Mouse (Mus musculus): ENCODE measurements around the gene 1700001C02Rik. TPM values are rescaled to one million over a fixed set of nuclear protein-coding genes. Genes with fewer than 3 reads are reported as not detected.

1700001C02Rik gene
- polyA plus RNA-seq, 1 experiment from 2014 or later: 0.70 TPM

- H3K27me3 ChIP-seq (ENCODE audit: control insufficient read depth, insufficient read depth, low read length): no peaks in the 10 kb centered on the region
- WGBS: 68% methylated on average over 6 of the region's 6 CpGs
- no peaks in the 10 kb centered on the region for H3K36me3 ChIP-seq (ENCODE audit: control insufficient read depth, insufficient read depth, low read length)
- no peak overlapping the region for H3K27ac ChIP-seq (ENCODE audit: low read depth, low read length)
- H3K9me3 ChIP-seq (ENCODE audit: control insufficient read depth, low read length): no peaks in the 10 kb centered on the region
- no peaks in the 10 kb centered on the region for H3K4me1 ChIP-seq (ENCODE audit: control insufficient read depth, insufficient read depth, low read length)
- no peak overlapping the region for H3K4me2 ChIP-seq (ENCODE audit: low read depth, low read length)
- H3K4me3 ChIP-seq (ENCODE audit: low read depth, low read length): no peak overlapping the region
- ATAC-seq (ENCODE audit: low read depth): no peak
- H3K9ac ChIP-seq (replicated peaks; ENCODE audit: low read depth, low read length): no peak overlapping the region
Measured at GRCm38 (mm10) chr5:30456056-30456455, 9.8 kb upstream of the 1700001C02Rik start.

- no peaks in the 10 kb centered on the region for H3K27me3 ChIP-seq (ENCODE audit: control insufficient read depth, insufficient read depth, low read length)
- H3K4me1 ChIP-seq (ENCODE audit: control insufficient read depth, insufficient read depth, low read length): 0 out of 2 replicates have a peak, but pooled peaks cover 2% of the 10 kb centered on the region
- H3K9ac ChIP-seq (replicated peaks; ENCODE audit: low read depth, low read length): no peak overlapping the region
- no peaks in the 10 kb centered on the region for H3K9me3 ChIP-seq (ENCODE audit: control insufficient read depth, low read length)
- no peak for ATAC-seq (ENCODE audit: low read depth)
- no peak overlapping the region for H3K4me2 ChIP-seq (ENCODE audit: low read depth, low read length)
- H3K27ac ChIP-seq (ENCODE audit: low read depth, low read length): no peak overlapping the region
- H3K36me3 ChIP-seq (ENCODE audit: control insufficient read depth, insufficient read depth, low read length): no peaks in the 10 kb centered on the region
- H3K4me3 ChIP-seq (ENCODE audit: low read depth, low read length): no peak overlapping the region
- WGBS: 45% methylated on average over 4 of the region's 4 CpGs
Measured at GRCm38 (mm10) chr5:30460155-30460554, 5.7 kb upstream of the 1700001C02Rik start.

GRCm38 (mm10) chr5:30461821-30462220 is 4.0 kb upstream of the 1700001C02Rik start, which contains the start of gene Otof:
Gene Otof (minus strand): TSS chr5:30461932.
- Histone ChIP-seq H3K9me3 (ENCODE audit: control insufficient read depth, low read length) (no peaks in the 10 kb centered on the region), H3K9ac (replicated peaks; ENCODE audit: low read depth, low read length) (no peak within 1 kb of the TSS), H3K27me3 (ENCODE audit: control insufficient read depth, insufficient read depth, low read length) (no peaks in the 10 kb centered on the region), H3K4me3 (ENCODE audit: low read depth, low read length) (no peak within 1 kb of the TSS), H3K36me3 (ENCODE audit: control insufficient read depth, insufficient read depth, low read length) (no peaks in the 10 kb centered on the region), H3K4me2 (ENCODE audit: low read depth, low read length) (peak within 1 kb of the TSS; percentile 29; the same call in 1 of the 2 replicates), H3K27ac (ENCODE audit: low read depth, low read length) (no peak within 1 kb of the TSS), H3K4me1 (ENCODE audit: control insufficient read depth, insufficient read depth, low read length) (peaks cover 11% of the 10 kb centered on the region)
- peak; percentile 68 for ATAC-seq (ENCODE audit: low read depth)
- 28% methylated on average over 12 of the region's 12 CpGs for WGBS

DNA sequence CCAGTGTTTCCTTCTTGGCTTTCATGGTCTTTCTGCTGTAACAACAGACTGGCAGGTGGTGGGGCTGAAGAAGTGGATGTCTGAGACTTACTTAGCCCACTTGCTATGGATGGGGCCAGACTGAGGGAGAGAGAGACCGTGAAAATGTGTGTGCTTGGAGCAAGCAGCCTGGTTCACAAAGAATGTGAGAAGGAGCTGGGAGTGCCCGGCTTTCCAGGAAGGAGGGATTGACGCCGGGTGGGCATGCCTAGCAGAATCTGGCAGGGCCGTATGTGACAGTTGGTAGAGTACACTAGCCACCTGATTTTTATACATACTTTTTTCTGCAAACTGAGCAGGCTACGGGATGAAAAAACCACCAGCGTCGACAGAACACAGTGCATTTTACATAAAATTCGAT is 468 bp downstream of the 1700001C02Rik start:
- Histone ChIP-seq H3K9me3 (ENCODE audit: control insufficient read depth, low read length) (no peaks in the 10 kb centered on the region), H3K27ac (ENCODE audit: low read depth, low read length) (no peak overlapping the region), H3K36me3 (ENCODE audit: control insufficient read depth, insufficient read depth, low read length) (no peaks in the 10 kb centered on the region), H3K4me3 (ENCODE audit: low read depth, low read length) (peak overlapping the region; percentile 20), H3K4me1 (ENCODE audit: control insufficient read depth, insufficient read depth, low read length) (peaks cover 11% of the 10 kb centered on the region), H3K9ac (replicated peaks; ENCODE audit: low read depth, low read length) (0 out of 2 replicates have a peak overlapping the region, but pooled peaks have one; percentile 17), H3K4me2 (ENCODE audit: low read depth, low read length) (peak overlapping the region; percentile 48), H3K27me3 (ENCODE audit: control insufficient read depth, insufficient read depth, low read length) (no peaks in the 10 kb centered on the region)
- ATAC-seq (ENCODE audit: low read depth): peak; percentile 5; the same call in 1 of the 2 replicates
- 36% methylated on average over 9 of the region's 9 CpGs for WGBS

DNA sequence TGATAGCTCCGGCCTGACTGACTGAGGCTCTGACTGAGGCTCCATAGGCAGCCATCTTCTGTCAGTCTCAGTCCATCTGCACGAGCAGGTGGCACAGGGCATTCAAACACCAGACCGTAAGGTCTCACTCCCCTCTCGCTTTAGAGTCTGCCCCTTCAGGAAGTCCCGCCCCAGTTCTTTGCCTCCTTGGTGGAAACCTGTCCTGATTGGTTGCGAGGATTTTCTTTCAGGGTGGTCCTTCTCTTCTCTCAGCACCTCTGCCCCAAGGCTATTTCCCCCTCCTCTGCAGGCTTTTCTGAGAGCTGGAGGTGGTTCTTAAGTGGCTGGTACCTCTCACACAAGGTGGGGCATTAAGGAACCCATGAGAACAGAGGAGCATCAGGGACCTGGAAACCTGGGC is 4.6 kb downstream of the 1700001C02Rik start:
- H3K36me3 ChIP-seq (ENCODE audit: control insufficient read depth, insufficient read depth, low read length): no peaks in the 10 kb centered on the region
- H3K27me3 ChIP-seq (ENCODE audit: control insufficient read depth, insufficient read depth, low read length): no peaks in the 10 kb centered on the region
- no peak overlapping the region for H3K9ac ChIP-seq (replicated peaks; ENCODE audit: low read depth, low read length)
- peaks cover 9% of the 10 kb centered on the region for H3K4me1 ChIP-seq (ENCODE audit: control insufficient read depth, insufficient read depth, low read length)
- WGBS: 54% methylated on average over 6 of the region's 6 CpGs
- H3K9me3 ChIP-seq (ENCODE audit: control insufficient read depth, low read length): no peaks in the 10 kb centered on the region
- H3K27ac ChIP-seq (ENCODE audit: low read depth, low read length): no peak overlapping the region
- ATAC-seq (ENCODE audit: low read depth): no peak
- no peak overlapping the region for H3K4me3 ChIP-seq (ENCODE audit: low read depth, low read length)
- no peak overlapping the region for H3K4me2 ChIP-seq (ENCODE audit: low read depth, low read length)

- Histone ChIP-seq H3K27ac (ENCODE audit: low read depth, low read length) (no peak overlapping the region), H3K9ac (replicated peaks; ENCODE audit: low read depth, low read length) (no peak overlapping the region), H3K4me2 (ENCODE audit: low read depth, low read length) (no peak overlapping the region), H3K27me3 (ENCODE audit: control insufficient read depth, insufficient read depth, low read length) (no peaks in the 10 kb centered on the region), H3K9me3 (ENCODE audit: control insufficient read depth, low read length) (no peaks in the 10 kb centered on the region), H3K4me3 (ENCODE audit: low read depth, low read length) (no peak overlapping the region), H3K4me1 (ENCODE audit: control insufficient read depth, insufficient read depth, low read length) (no peaks in the 10 kb centered on the region; the same call in 1 of the 2 replicates), H3K36me3 (ENCODE audit: control insufficient read depth, insufficient read depth, low read length) (no peaks in the 10 kb centered on the region)
- no peak for ATAC-seq (ENCODE audit: low read depth)
- WGBS: 80% methylated on average over 5 of the region's 5 CpGs
Measured at GRCm38 (mm10) chr5:30472148-30472547, 6.3 kb downstream of the 1700001C02Rik start.

DNA sequence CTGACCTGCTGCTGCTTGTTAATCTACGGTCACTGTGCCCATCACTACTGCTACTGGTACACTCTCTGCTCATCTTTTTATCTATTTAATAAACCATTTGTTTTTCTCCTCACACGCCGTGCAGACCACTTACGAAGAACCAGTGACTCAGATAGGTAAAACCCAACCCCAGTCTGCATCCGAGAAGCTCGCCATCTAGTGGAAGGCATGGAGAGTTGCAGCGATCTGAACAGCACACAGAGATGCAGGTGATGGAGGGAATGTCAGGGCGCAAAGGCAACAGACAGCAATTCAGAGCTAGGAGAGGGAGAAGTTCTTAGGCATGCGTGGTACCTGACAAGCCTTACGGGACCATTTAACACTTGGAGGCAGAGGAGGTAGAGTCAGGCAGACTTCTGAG is 10.7 kb downstream of the 1700001C02Rik start:
- H3K9me3 ChIP-seq (ENCODE audit: control insufficient read depth, low read length): no peaks in the 10 kb centered on the region
- 44% methylated on average over 10 of the region's 10 CpGs for WGBS
- ATAC-seq (ENCODE audit: low read depth): no peak
- H3K27me3 ChIP-seq (ENCODE audit: control insufficient read depth, insufficient read depth, low read length): no peaks in the 10 kb centered on the region
- no peak overlapping the region for H3K9ac ChIP-seq (replicated peaks; ENCODE audit: low read depth, low read length)
- H3K4me3 ChIP-seq (ENCODE audit: low read depth, low read length): no peak overlapping the region
- H3K27ac ChIP-seq (ENCODE audit: low read depth, low read length): no peak overlapping the region
- H3K36me3 ChIP-seq (ENCODE audit: control insufficient read depth, insufficient read depth, low read length): no peaks in the 10 kb centered on the region
- H3K4me1 ChIP-seq (ENCODE audit: control insufficient read depth, insufficient read depth, low read length): no peaks in the 10 kb centered on the region
- no peak overlapping the region for H3K4me2 ChIP-seq (ENCODE audit: low read depth, low read length)

- H3K36me3 ChIP-seq (ENCODE audit: control insufficient read depth, insufficient read depth, low read length): no peaks in the 10 kb centered on the region
- WGBS: 27% methylated on average over 3 of the region's 5 CpGs
- H3K9ac ChIP-seq (replicated peaks; ENCODE audit: low read depth, low read length): no peak overlapping the region
- no peaks in the 10 kb centered on the region for H3K4me1 ChIP-seq (ENCODE audit: control insufficient read depth, insufficient read depth, low read length)
- no peak; the same call in 1 of the 2 replicates for ATAC-seq (ENCODE audit: low read depth)
- no peak overlapping the region for H3K4me3 ChIP-seq (ENCODE audit: low read depth, low read length)
- H3K27me3 ChIP-seq (ENCODE audit: control insufficient read depth, insufficient read depth, low read length): no peaks in the 10 kb centered on the region
- H3K27ac ChIP-seq (ENCODE audit: low read depth, low read length): no peak overlapping the region
- H3K9me3 ChIP-seq (ENCODE audit: control insufficient read depth, low read length): no peaks in the 10 kb centered on the region
- H3K4me2 ChIP-seq (ENCODE audit: low read depth, low read length): no peak overlapping the region
Measured at GRCm38 (mm10) chr5:30482319-30482718, 16.5 kb downstream of the 1700001C02Rik start.

- no peak for ATAC-seq (ENCODE audit: low read depth)
Measured at GRCm38 (mm10) chr5:30483533-30483932, 17.7 kb downstream of the 1700001C02Rik start.

More at GRCm38 (mm10) chr5:30483533-30483932, 17.7 kb downstream of the 1700001C02Rik start:
- Histone ChIP-seq H3K4me1 (ENCODE audit: control insufficient read depth, insufficient read depth, low read length) (no peaks in the 10 kb centered on the region), H3K4me2 (ENCODE audit: low read depth, low read length) (no peak overlapping the region), H3K36me3 (ENCODE audit: control insufficient read depth, insufficient read depth, low read length) (no peaks in the 10 kb centered on the region), H3K27me3 (ENCODE audit: control insufficient read depth, insufficient read depth, low read length) (no peaks in the 10 kb centered on the region), H3K4me3 (ENCODE audit: low read depth, low read length) (no peak overlapping the region), H3K27ac (ENCODE audit: low read depth, low read length) (no peak overlapping the region), H3K9ac (replicated peaks; ENCODE audit: low read depth, low read length) (no peak overlapping the region), H3K9me3 (ENCODE audit: control insufficient read depth, low read length) (no peaks in the 10 kb centered on the region)
- 77% methylated on average over 8 of the region's 8 CpGs for WGBS
